27 mouse cellular contexts compared by ENCODE assay signal in genomic region chr9:37173376-37173775, GRCm38 (mm10). TPM values are rescaled to one million over a fixed set of nuclear protein-coding genes. Genes with fewer than 3 reads are reported as not detected.
A peak's percentile ranks its signal among the peaks of the same experiment; 100 is the strongest.
DNase-seq lines count a peak whose midpoint lies in the region; ATAC-seq and TF ChIP-seq lines count a peak whose summit lies in the region.
"Had no signal": no experiment of that assay in that cellular context is flagged by ENCODE, and none has a peak within 500 bp of the region (broad histone marks: within the 10 kb centered on the region; RNA-seq: fewer than 3 reads in every experiment).

No protein-coding gene starts in this region.

- H3K36me3 ChIP-seq in intestine, embryonic 14.5 days (ENCODE audit: control insufficient read depth, insufficient read depth, low read length) = no peaks in the 10 kb centered on the region
- no peaks in the 10 kb centered on the region for H3K36me3 ChIP-seq in intestine, postnatal 0 days (ENCODE audit: control insufficient read depth, insufficient read depth)
- no peaks in the 10 kb centered on the region for H3K36me3 ChIP-seq in embryonic facial prominence, embryonic 14.5 days (ENCODE audit: control insufficient read depth, insufficient read depth, low read length)
- no peaks in the 10 kb centered on the region for H3K36me3 ChIP-seq in limb, embryonic 15.5 days
- H3K36me3 ChIP-seq: heart, embryonic 10.5 days; midbrain, embryonic 12.5 days; neural tube, embryonic 15.5 days had no signal

- H3K27me3 ChIP-seq in intestine, embryonic 14.5 days (replicated peaks; ENCODE audit: control insufficient read depth, insufficient read depth, low read length) = peaks cover 2% of the 10 kb centered on the region; the same call in 1 of the 2 replicates
- H3K27me3 ChIP-seq in intestine, postnatal 0 days (replicated peaks; ENCODE audit: control insufficient read depth, insufficient read depth, low read length) = no peaks in the 10 kb centered on the region
- H3K27me3 ChIP-seq in embryonic facial prominence, embryonic 14.5 days (replicated peaks; ENCODE audit: control insufficient read depth, insufficient read depth, low read length) = no peaks in the 10 kb centered on the region
- H3K27me3 ChIP-seq in limb, embryonic 15.5 days = peaks cover 11% of the 10 kb centered on the region; the same call in 1 of the 2 replicates
- H3K27me3 ChIP-seq: forebrain, embryonic 13.5 days had no signal

- H3K9me3 ChIP-seq in intestine, embryonic 14.5 days (ENCODE audit: control insufficient read depth, low read length) = no peaks in the 10 kb centered on the region
- no peaks in the 10 kb centered on the region for H3K9me3 ChIP-seq in intestine, postnatal 0 days (ENCODE audit: control insufficient read depth)
- H3K9me3 ChIP-seq in embryonic facial prominence, embryonic 14.5 days (ENCODE audit: control insufficient read depth, low read length) = no peaks in the 10 kb centered on the region
- H3K9me3 ChIP-seq in limb, embryonic 15.5 days = no peaks in the 10 kb centered on the region
- H3K9me3 ChIP-seq: forebrain, embryonic 13.5 days; heart, embryonic 10.5 days; midbrain, embryonic 12.5 days; neural tube, embryonic 15.5 days had no signal

- 55% methylated on average over 5 of the region's 5 CpGs for WGBS in intestine, embryonic 14.5 days
- WGBS in intestine, postnatal 0 days = 64% methylated on average over 5 of the region's 5 CpGs
- WGBS in embryonic facial prominence, embryonic 14.5 days = 27% methylated on average over 5 of the region's 5 CpGs
- WGBS in limb, embryonic 15.5 days = 24% methylated on average over 5 of the region's 5 CpGs

- no peak overlapping the region for H3K4me2 ChIP-seq in intestine, embryonic 14.5 days (ENCODE audit: low read length)
- H3K4me2 ChIP-seq in intestine, postnatal 0 days (replicated peaks; ENCODE audit: low read depth) = no peak overlapping the region
- H3K4me2 ChIP-seq in embryonic facial prominence, embryonic 14.5 days (ENCODE audit: low read depth, low read length) = no peak overlapping the region
- no peak overlapping the region for H3K4me2 ChIP-seq in limb, embryonic 15.5 days
- H3K4me2 ChIP-seq: forebrain, embryonic 13.5 days; liver, embryonic 11.5 days; midbrain, embryonic 12.5 days; neural tube, embryonic 15.5 days had no signal

- H3K9ac ChIP-seq in intestine, embryonic 14.5 days (ENCODE audit: low read length) = no peak overlapping the region
- H3K9ac ChIP-seq in intestine, postnatal 0 days (ENCODE audit: low read depth, low read length) = no peak overlapping the region
- H3K9ac ChIP-seq in embryonic facial prominence, embryonic 14.5 days (ENCODE audit: low read depth, low read length) = no peak overlapping the region
- H3K9ac ChIP-seq in limb, embryonic 15.5 days = no peak overlapping the region
- H3K9ac ChIP-seq: forebrain, embryonic 13.5 days; liver, postnatal 0 days; midbrain, embryonic 12.5 days; neural tube, embryonic 15.5 days had no signal

- DNase-seq in cerebellum, adult 11-12 months = peak; percentile 6
- no peak for DNase-seq in cerebellum, adult 8-10 months
- DNase-seq in intestine, embryonic 14.5 days (ENCODE audit: low spot score) = peak; percentile 42
- peak; percentile 73 for DNase-seq in embryonic facial prominence, embryonic 14.5 days (ENCODE audit: low spot score)
- no peak for DNase-seq in adrenal gland, postnatal 25 days
- DNase-seq: adrenal gland, postnatal 36 days; cerebellum, adult 11 months; gastrocnemius, postnatal 10 days; heart, postnatal 4 days; kidney, adult 9 months; kidney, postnatal 14 days; liver, postnatal 0 days; lung, postnatal 14 days; thymus, adult 18-20 months; thymus, postnatal 36 days had no signal

- TF ChIP-seq CTCF in intestine, postnatal 0 days (IDR thresholded peaks at IDR 0.05; ENCODE audit: low read depth) = no peak

- no peak overlapping the region for H3K27ac ChIP-seq in intestine, embryonic 14.5 days (ENCODE audit: low read depth)
- H3K27ac ChIP-seq in intestine, postnatal 0 days (ENCODE audit: low read depth, low read length) = no peak overlapping the region
- no peak overlapping the region for H3K27ac ChIP-seq in embryonic facial prominence, embryonic 14.5 days (replicated peaks; ENCODE audit: low read depth, low read length)
- H3K27ac ChIP-seq in limb, embryonic 15.5 days = 0 out of 2 replicates have a peak overlapping the region, but pooled peaks have one; percentile 2
- H3K27ac ChIP-seq: forebrain, embryonic 13.5 days; heart, embryonic 10.5 days; midbrain, embryonic 12.5 days; neural tube, embryonic 15.5 days had no signal

- H3K4me1 ChIP-seq in intestine, embryonic 14.5 days (replicated peaks; ENCODE audit: control insufficient read depth, insufficient read depth, low read length) = no peaks in the 10 kb centered on the region
- no peaks in the 10 kb centered on the region for H3K4me1 ChIP-seq in intestine, postnatal 0 days (replicated peaks; ENCODE audit: control insufficient read depth, insufficient read depth, low read length)
- H3K4me1 ChIP-seq in embryonic facial prominence, embryonic 14.5 days (ENCODE audit: control insufficient read depth, insufficient read depth, low read length) = peaks cover 16% of the 10 kb centered on the region; the same call in 1 of the 2 replicates
- peaks cover 31% of the 10 kb centered on the region for H3K4me1 ChIP-seq in limb, embryonic 15.5 days

- no peak overlapping the region for H3K4me3 ChIP-seq in intestine, embryonic 14.5 days (ENCODE audit: low read depth, low read length)
- no peak overlapping the region for H3K4me3 ChIP-seq in intestine, postnatal 0 days (ENCODE audit: low read depth, low read length)
- H3K4me3 ChIP-seq in embryonic facial prominence, embryonic 14.5 days (ENCODE audit: low read depth, low read length) = no peak overlapping the region
- no peak overlapping the region for H3K4me3 ChIP-seq in limb, embryonic 15.5 days
- H3K4me3 ChIP-seq: erythroblast, embryonic 14.5 days; forebrain, embryonic 13.5 days; heart, embryonic 10.5 days; midbrain, embryonic 12.5 days; neural tube, embryonic 15.5 days had no signal

- no peak for ATAC-seq in intestine, embryonic 14.5 days (replicated peaks; ENCODE audit: low FRiP score, low TSS enrichment, low read depth)
- no peak for ATAC-seq in intestine, postnatal 0 days
- 0 out of 2 replicates have a peak, but pooled peaks have one; percentile 13 for ATAC-seq in embryonic facial prominence, embryonic 14.5 days (ENCODE audit: low read depth)
- no peak for ATAC-seq in limb, embryonic 15.5 days (ENCODE audit: insufficient number of reproducible peaks, low FRiP score, low TSS enrichment, low read depth)
- ATAC-seq in frontal cortex, adult (ENCODE audit: low TSS enrichment) = no peak
- ATAC-seq: forebrain, embryonic 13.5 days; liver, postnatal 0 days had no signal

RNA-seq across cellular contexts. Expression of gene Pknox2, which starts 26.2 kb away (rescaled TPM):
- polyA plus RNA-seq in intestine, embryonic 14.5 days (2014; fragmentation: Nextera tagmentation; extraction: Ambion mirVana) = 8.8 and 9.6 TPM in 2 replicates
- 2.4 and 2.8 TPM in 2 replicates for polyA plus RNA-seq in intestine, postnatal 0 days (2015; fragmentation: Nextera tagmentation; extraction: Ambion mirVana)
- polyA plus RNA-seq in embryonic facial prominence, embryonic 14.5 days (2014; fragmentation: Nextera tagmentation; extraction: Ambion mirVana) = 9.5 and 10.6 TPM in 2 replicates
- 8.1 and 8.7 TPM in 2 replicates for polyA plus RNA-seq in limb, embryonic 15.5 days (2015; fragmentation: Nextera tagmentation; extraction: Ambion mirVana)
- 1.9 and 2.2 TPM in 2 replicates for total RNA-seq in adrenal gland, postnatal 25 days (2021)
- total RNA-seq: common myeloid progenitor, adult 5-6 weeks; granulocyte monocyte progenitor cell, adult 5-6 weeks; megakaryocyte progenitor cell, adult 5-6 weeks had no signal
- polyA plus RNA-seq: erythroblast, embryonic 14.5 days had no signal

RNA-seq across cellular contexts. Expression of gene Tmem218, which starts 34.6 kb away (rescaled TPM):
- 9.9 and 10.6 TPM in 2 replicates for polyA plus RNA-seq in intestine, embryonic 14.5 days (2014; fragmentation: Nextera tagmentation; extraction: Ambion mirVana)
- 6.1 and 7.1 TPM in 2 replicates for polyA plus RNA-seq in intestine, postnatal 0 days (2015; fragmentation: Nextera tagmentation; extraction: Ambion mirVana)
- 10.5 and 14.2 TPM in 2 replicates for polyA plus RNA-seq in embryonic facial prominence, embryonic 14.5 days (2014; fragmentation: Nextera tagmentation; extraction: Ambion mirVana)
- 10.9 and 11.2 TPM in 2 replicates for polyA plus RNA-seq in limb, embryonic 15.5 days (2015; fragmentation: Nextera tagmentation; extraction: Ambion mirVana)
- total RNA-seq in adrenal gland, postnatal 25 days (2021) = 4.5 and 4.7 TPM in 2 replicates

Comparison
In these comparisons a context has a peak if more than half of its experiments do, and no peak if none do; other contexts are left out.
1. DNase-seq: peak in cerebellum, adult 11-12 months (single experiment), intestine, embryonic 14.5 days (single experiment) and embryonic facial prominence, embryonic 14.5 days (single experiment); none in cerebellum, adult 8-10 months (single experiment) and adrenal gland, postnatal 25 days (single experiment).